Mouse (Mus musculus) myocyte (in vitro differentiated cells): ENCODE data around the gene Sept3.

Experiments
- E2F4 ChIP-seq: IDR thresholded peaks from one replicate; pipeline ENCODE4 v1.6.1; 2011; ENCODE audit warnings: mild to moderate bottlenecking, control low read depth, moderate library complexity; ENCODE audit not compliant: insufficient read depth
- MYOD1 ChIP-seq, 3 experiments: IDR thresholded peaks; one replicate each; pipeline ENCODE4 v1.6.1; 2011; ENCODE audit warnings: control low read depth in 2 of 3, low read depth in 2 of 3, mild to moderate bottlenecking in 2 of 3, moderate library complexity in 1 of 3; ENCODE audit not compliant: insufficient read length in 2 of 3, control insufficient read depth in 1 of 3
- POLR2A ChIP-seq: IDR thresholded peaks from one replicate; pipeline ENCODE4 v1.6.1; 2011; ENCODE audit warnings: low read depth, mild to moderate bottlenecking, control low read depth, moderate library complexity; ENCODE audit not compliant: insufficient read length

DNA sequence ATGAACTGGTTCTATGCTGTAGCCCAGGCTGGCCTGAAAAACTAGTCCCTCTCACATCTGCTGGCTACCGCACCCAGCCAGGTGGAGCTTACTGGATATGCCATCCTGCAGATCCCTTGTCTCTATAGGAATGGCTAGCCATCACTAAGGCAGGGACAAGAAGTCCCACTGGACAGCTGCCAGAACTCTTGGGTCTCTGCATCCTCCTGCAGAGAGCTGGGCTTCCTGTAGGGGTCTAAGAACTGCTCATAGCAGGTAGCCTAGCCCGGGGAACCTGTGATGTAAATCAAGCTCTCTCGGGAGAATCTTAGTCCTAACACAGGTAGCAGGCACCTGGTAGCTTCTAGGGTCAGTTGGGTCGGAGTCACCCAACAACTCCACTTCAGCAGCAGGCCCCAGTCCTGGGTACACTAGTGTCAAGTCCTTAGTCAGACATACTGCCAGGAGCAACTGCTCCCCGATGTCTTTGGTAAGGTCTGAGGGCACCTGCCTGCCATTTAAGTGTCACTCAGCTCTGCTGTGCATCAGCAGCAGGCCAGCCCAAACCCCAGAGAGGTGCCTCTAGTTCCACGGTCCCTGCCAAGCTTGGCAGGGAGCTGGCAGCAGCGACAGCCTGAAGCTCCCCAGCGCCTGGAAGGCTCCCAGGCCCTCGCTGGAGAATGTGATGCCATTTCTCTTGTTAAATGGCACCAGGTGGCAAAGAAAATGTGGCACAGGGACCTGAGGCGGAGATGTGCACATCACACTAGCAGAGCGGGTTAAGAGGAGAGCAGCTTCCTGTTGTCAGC, 42.9 kb upstream of the Sept3 start:
- TF ChIP-seq E2F4 (no peak), POLR2A (no peak), MYOD1 (IDR thresholded peaks at IDR 0.05; ENCODE audit: control insufficient read depth in 1 of 3, insufficient read length in 2 of 3, low read depth in 2 of 3) (no peak)
